Mouse (Mus musculus): ENCODE results near the gene Gigyf2. TPM values are rescaled to one million over a fixed set of nuclear protein-coding genes. Genes with fewer than 3 reads are reported as not detected.

Gene Gigyf2
- polyA plus RNA-seq, 1 experiment from 2014 or later, result 17.9 TPM

DNA sequence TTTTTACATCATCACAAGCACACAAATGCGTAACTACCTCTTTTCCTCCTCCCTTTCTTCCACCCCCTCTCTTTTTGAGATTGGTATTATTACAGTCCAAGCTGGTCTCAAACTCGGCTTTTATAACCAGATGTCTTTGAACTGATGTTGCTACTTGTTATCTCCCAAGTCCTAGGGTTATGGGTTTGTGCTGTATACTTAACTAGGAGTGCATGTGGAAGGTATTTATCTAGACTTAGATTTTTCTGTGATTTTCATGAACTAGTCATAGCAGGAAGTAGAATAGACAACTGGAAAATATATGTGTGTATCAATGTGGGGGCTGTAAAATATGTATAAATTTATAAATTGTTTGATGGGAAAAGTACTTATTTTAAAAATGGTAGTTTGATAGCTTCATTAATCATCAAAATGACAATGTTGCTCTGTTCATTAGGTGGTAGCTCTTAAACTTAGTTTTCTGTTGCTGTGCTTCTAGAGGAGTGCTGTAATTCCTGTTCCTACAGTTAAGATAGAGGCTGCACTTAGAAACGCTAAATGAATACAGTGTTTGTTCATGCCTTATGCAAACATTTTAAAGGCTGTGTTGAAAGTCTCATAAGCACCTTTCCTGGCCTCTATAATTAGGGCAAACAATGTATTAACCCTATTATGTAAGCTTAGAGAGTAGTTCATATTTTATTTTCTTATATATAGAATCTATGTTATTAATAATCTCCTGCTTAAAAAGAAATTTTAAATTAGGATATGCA lies 66.8 kb downstream of the Gigyf2 start:
- Histone ChIP-seq H3K4me1 (replicated peaks) (no peaks in the 10 kb centered on the region), H3K4me2 (no peak overlapping the region), H3K27ac (replicated peaks) (no peak overlapping the region), H3K9me3 (replicated peaks) (no peaks in the 10 kb centered on the region), H3K36me3 (replicated peaks) (peaks cover 19% of the 10 kb centered on the region), H3K27me3 (no peaks in the 10 kb centered on the region), H3K4me3 (replicated peaks) (no peak overlapping the region), H3K9ac (no peak overlapping the region)
- WGBS (ENCODE audit: insufficient replicate concordance), result 66% methylated on average over 3 of the region's 3 CpGs
- ATAC-seq (ENCODE audit: insufficient read depth), result no peak

DNA sequence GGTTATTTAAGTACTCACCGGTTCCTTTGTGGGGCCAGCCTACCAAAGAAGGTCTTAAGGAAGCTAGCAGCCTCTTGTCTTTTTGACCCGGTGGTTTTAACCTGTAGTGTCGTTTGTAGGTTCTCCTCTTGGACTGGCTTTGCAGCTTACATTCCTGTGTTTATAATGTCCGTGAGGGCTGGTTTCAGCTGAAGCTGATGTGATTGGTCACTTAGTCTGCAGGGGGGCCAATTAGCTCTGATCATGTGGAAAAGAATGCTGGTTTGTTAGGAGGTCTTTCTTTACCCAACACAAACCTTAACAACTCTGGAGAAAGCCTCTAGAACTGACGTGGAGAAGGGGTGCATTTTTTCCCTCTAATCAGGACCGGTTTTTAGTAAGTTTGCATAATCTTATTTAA lies 67.8 kb downstream of the Gigyf2 start, which contains the start of gene Kcnj13:
Gene Kcnj13, minus strand, starts transcription at position 136 of the 400 bp plus-strand sequence.
- ATAC-seq (ENCODE audit: insufficient read depth), result no peak
- no peak within 1 kb of the TSS for H3K27ac ChIP-seq (replicated peaks)
- peaks cover 13% of the 10 kb centered on the region for H3K36me3 ChIP-seq (replicated peaks)
- no peaks in the 10 kb centered on the region for H3K27me3 ChIP-seq
- no peak within 1 kb of the TSS for H3K4me2 ChIP-seq
- H3K9ac ChIP-seq, result no peak within 1 kb of the TSS
- no peaks in the 10 kb centered on the region for H3K4me1 ChIP-seq (replicated peaks)
- H3K9me3 ChIP-seq (replicated peaks), result no peaks in the 10 kb centered on the region
- no peak within 1 kb of the TSS for H3K4me3 ChIP-seq (replicated peaks)
- 67% methylated on average over 6 of the region's 6 CpGs for WGBS (ENCODE audit: insufficient replicate concordance)

DNA sequence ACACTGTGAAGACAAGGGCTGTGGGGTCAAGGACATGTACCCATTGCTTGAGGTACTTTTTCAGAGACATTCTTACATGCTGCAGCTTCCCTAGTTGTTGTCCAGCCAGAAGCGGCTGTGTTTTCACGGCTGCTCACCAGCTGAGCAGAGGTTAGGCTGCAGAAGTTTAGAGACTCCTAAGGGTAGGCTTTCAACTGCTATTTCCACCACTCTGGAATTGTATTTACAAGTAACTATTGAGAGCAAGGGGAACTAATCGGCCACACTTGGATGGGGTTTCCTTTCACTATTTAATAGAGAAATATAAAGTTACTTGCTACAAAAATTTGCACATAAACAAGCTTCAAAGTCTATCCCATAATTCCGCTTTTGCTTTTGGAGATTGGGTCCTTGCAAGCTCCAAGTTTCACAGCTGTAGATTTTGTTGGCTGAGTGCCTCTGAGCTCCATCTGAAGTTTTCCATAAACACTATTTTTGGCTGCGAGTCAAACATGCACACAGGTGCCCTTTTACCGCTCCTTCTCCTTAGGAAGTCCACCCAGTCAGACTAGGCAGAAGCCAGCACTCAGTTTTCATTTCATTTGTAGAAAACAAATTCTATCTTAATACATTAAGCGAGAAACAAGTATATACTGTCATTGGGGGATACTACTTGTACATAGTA lies 70.3 kb downstream of the Gigyf2 start:
- Histone ChIP-seq H3K4me3 (replicated peaks) (no peak overlapping the region), H3K9me3 (replicated peaks) (no peaks in the 10 kb centered on the region), H3K36me3 (replicated peaks) (peaks cover 8% of the 10 kb centered on the region), H3K27me3 (no peaks in the 10 kb centered on the region), H3K27ac (replicated peaks) (no peak overlapping the region), H3K4me1 (replicated peaks) (no peaks in the 10 kb centered on the region), H3K9ac (no peak overlapping the region), H3K4me2 (no peak overlapping the region)
- ATAC-seq (ENCODE audit: insufficient read depth), result no peak
- 82% methylated on average over 7 of the region's 7 CpGs for WGBS (ENCODE audit: insufficient replicate concordance)

DNA sequence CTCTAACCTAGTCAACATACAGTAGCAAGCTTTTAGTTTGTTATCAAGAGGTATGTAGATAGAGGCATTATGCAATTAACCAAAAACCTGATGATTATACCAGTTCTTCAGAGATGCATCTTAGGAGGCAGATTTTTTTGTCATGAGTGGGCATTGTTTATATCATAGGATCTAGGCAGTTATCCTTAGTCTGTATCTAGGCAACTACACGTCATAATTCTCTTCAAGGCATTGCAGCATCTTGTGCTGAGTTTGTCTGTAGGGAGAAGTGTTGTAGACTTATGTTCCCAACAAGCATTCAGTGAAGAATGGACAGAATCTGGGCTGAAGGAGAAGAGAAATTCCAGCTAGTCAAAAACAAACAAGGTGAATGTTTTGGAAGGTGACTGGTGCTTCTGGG lies 77.9 kb downstream of the Gigyf2 start:
- no peaks in the 10 kb centered on the region for H3K4me1 ChIP-seq (replicated peaks)
- peaks cover 52% of the 10 kb centered on the region for H3K36me3 ChIP-seq (replicated peaks)
- H3K9ac ChIP-seq, result no peak overlapping the region
- no peaks in the 10 kb centered on the region for H3K27me3 ChIP-seq
- no peak overlapping the region for H3K4me3 ChIP-seq (replicated peaks)
- no peak overlapping the region for H3K4me2 ChIP-seq
- no peak overlapping the region for H3K27ac ChIP-seq (replicated peaks)
- ATAC-seq (ENCODE audit: insufficient read depth), result no peak
- WGBS (ENCODE audit: insufficient replicate concordance), result 75% methylated on average over 1 of the region's 1 CpGs
- no peaks in the 10 kb centered on the region for H3K9me3 ChIP-seq (replicated peaks)

DNA sequence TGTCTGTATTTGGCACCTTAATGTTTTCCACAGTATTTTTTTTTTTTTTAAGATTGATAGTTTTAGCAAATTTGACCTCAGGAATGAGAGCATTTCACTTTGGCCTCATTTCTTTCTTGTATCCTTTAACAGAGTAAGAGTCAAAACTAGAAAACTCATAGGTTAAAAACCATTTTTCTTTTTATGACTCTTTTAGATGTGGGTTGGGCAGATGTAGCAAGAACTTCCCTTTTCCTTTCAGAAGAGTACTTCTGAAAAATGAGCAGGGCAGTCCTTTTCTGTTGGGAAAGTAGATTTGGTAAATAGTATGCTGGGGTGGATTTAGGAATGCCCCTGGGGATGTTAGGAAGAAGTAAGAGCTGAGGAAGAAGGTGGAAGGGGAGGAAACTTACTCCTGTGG lies 79.2 kb downstream of the Gigyf2 start:
- Histone ChIP-seq H3K9ac (no peak overlapping the region), H3K4me1 (replicated peaks) (no peaks in the 10 kb centered on the region), H3K36me3 (replicated peaks) (peaks cover 61% of the 10 kb centered on the region), H3K27me3 (no peaks in the 10 kb centered on the region), H3K4me2 (no peak overlapping the region), H3K4me3 (replicated peaks) (no peak overlapping the region), H3K9me3 (replicated peaks) (no peaks in the 10 kb centered on the region), H3K27ac (replicated peaks) (no peak overlapping the region)
- ATAC-seq (ENCODE audit: insufficient read depth), result no peak

DNA sequence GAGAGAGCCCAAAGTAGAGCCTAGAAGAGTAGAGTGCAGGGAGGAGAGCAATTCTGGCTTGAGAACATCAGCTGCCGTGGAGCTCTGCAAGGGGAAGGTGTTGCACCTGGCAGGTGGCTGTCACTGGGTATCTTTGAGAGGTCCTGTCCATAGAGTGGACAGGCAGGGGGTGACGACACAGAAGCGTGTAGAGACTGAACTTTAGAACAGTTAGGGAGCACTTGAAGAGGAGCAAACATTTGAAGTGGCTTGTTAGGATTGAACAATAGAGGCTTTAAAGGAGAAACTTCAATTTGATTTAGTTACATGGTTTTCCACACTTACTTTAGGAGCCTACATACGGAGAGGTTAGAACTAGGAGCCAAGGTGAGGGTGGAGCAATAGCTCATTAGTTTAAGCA lies 82.6 kb downstream of the Gigyf2 start:
- H3K36me3 ChIP-seq (replicated peaks), result peaks cover 82% of the 10 kb centered on the region
- 87% methylated on average over 4 of the region's 4 CpGs for WGBS (ENCODE audit: insufficient replicate concordance)
- no peak overlapping the region for H3K4me2 ChIP-seq
- no peaks in the 10 kb centered on the region for H3K4me1 ChIP-seq (replicated peaks)
- H3K9me3 ChIP-seq (replicated peaks), result no peaks in the 10 kb centered on the region
- no peaks in the 10 kb centered on the region for H3K27me3 ChIP-seq
- no peak overlapping the region for H3K27ac ChIP-seq (replicated peaks)
- no peak overlapping the region for H3K9ac ChIP-seq
- ATAC-seq (ENCODE audit: insufficient read depth), result no peak
- H3K4me3 ChIP-seq (replicated peaks), result no peak overlapping the region

DNA sequence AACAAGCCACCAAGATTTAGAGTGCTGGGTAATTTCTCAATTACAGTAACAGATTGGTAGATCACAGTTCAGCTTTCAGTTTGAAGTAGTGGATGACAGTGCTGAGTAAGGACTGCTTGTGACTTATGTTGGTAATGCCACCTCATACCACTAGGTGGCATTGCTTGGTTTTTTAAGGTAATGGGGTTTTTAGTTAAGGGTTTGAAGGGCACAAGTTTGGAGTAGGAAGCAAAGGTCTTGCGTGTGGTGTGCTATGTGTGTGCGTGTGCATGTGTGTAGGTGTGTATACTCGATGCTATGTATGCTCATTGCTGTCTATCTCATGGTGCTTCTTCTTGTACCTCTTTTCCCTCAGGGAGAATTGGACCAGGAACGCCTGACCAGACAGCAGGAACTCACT lies 91.9 kb downstream of the Gigyf2 start:
- Histone ChIP-seq H3K27ac (replicated peaks) (no peak overlapping the region), H3K36me3 (replicated peaks) (peaks cover 49% of the 10 kb centered on the region)
- WGBS (ENCODE audit: insufficient replicate concordance), result 71% methylated on average over 4 of the region's 4 CpGs

DNA sequence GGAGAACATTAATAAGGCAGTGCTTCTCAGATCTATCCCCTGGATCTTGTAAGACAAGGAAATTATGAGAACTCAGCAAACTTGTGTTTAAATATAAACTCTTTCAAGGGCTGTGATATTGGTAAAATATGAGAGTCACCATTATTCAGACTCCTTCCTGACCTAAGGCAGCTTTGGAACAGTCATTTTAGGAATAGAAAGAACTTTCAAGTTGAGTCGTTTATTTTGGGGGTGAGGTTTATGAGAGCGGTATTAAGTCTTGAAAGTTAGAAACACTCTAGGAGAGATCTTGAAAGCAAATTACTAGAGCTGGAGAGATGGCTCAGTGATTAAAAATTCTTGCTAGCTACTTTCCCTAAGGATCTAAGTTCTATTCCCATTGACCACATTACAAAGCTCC lies 108.3 kb downstream of the Gigyf2 start:
- no peaks in the 10 kb centered on the region for H3K4me1 ChIP-seq (replicated peaks)
- H3K27ac ChIP-seq (replicated peaks), result no peak overlapping the region
- H3K36me3 ChIP-seq (replicated peaks), result peaks cover 77% of the 10 kb centered on the region
- no peaks in the 10 kb centered on the region for H3K9me3 ChIP-seq (replicated peaks)
- 80% methylated on average over 2 of the region's 2 CpGs for WGBS (ENCODE audit: insufficient replicate concordance)
- no peaks in the 10 kb centered on the region for H3K27me3 ChIP-seq
- no peak for ATAC-seq (ENCODE audit: insufficient read depth)
- no peak overlapping the region for H3K9ac ChIP-seq
- H3K4me3 ChIP-seq (replicated peaks), result no peak overlapping the region
- H3K4me2 ChIP-seq, result no peak overlapping the region

More for the DNA sequence above, 91.9 kb downstream of the Gigyf2 start:
- Histone ChIP-seq H3K4me1 (replicated peaks) (no peaks in the 10 kb centered on the region), H3K27me3 (no peaks in the 10 kb centered on the region), H3K4me3 (replicated peaks) (no peak overlapping the region), H3K9me3 (replicated peaks) (no peaks in the 10 kb centered on the region), H3K4me2 (no peak overlapping the region), H3K9ac (no peak overlapping the region)
- no peak for ATAC-seq (ENCODE audit: insufficient read depth)

DNA sequence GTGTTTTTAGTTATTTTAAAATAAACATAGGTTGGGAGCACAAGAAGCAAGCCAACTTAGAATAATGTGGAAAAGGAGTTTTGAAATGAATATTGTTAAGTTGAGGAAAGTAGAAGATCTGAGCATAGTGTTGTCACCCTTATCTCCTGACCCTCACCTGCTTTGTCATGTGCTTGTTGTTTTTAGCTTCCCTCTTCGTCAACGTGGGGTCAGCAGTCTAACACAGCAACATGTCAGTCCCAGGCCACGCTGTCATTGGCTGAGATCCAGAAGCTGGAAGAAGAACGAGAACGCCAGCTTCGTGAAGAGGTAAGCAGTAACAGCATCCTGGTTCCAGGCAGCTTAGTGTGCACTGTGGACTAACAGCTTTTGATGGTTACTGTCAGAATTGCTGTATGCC lies 109.8 kb downstream of the Gigyf2 start:
- 75% methylated on average over 6 of the region's 6 CpGs for WGBS (ENCODE audit: insufficient replicate concordance)
- no peak overlapping the region for H3K4me3 ChIP-seq (replicated peaks)
- no peaks in the 10 kb centered on the region for H3K27me3 ChIP-seq
- ATAC-seq (ENCODE audit: insufficient read depth), result no peak
- no peaks in the 10 kb centered on the region for H3K4me1 ChIP-seq (replicated peaks)
- H3K27ac ChIP-seq (replicated peaks), result no peak overlapping the region
- peaks cover 77% of the 10 kb centered on the region for H3K36me3 ChIP-seq (replicated peaks)
- no peak overlapping the region for H3K4me2 ChIP-seq
- no peaks in the 10 kb centered on the region for H3K9me3 ChIP-seq (replicated peaks)
- no peak overlapping the region for H3K9ac ChIP-seq

DNA sequence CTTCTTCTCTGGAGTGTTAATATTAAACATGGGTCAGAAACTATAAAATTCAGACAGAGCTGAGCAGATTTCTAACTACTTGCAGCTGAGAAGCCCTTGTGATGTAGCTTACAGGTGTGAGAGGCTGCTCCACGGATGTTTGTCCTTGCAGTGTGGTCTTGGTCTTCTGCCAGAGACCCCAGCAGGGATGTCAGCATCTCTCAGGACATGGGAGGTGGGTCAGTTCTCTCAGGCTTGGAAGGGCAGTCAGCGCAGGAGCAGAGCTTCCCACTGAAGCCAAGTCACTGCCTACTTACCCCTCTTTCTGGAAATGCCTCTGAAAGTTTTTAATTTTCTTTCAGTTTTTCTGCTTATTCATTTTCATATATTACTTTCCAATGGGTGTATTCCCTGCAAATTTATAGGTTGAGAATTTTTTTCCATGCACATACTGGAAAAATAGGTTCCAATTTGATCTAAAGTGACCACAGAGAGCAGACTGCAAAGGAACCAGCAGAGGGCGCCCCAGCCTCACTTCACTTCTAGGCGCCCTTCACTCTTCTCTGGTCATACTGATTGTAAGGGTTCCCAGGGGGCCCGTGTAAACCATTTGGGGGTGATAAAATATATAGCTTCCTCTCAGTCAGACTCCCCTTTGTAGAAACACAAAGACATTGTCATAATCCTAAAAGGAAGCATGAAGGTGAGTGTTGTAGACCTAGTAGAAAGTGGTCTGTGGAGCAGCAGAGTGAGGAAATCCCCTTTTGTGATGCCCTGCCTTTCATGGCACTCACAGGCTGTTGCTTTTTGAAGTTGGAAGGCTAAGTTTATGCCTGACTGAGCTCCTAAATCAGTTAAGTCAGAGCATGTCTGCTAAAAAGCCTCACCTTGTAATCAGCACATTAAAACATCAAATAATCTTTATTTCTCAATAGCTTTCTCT lies 120.6 kb downstream of the Gigyf2 start:
- H3K27me3 ChIP-seq, result no peaks in the 10 kb centered on the region
- no peaks in the 10 kb centered on the region for H3K4me1 ChIP-seq (replicated peaks)
- H3K4me3 ChIP-seq (replicated peaks), result no peak overlapping the region
- peaks cover 80% of the 10 kb centered on the region for H3K36me3 ChIP-seq (replicated peaks)
- no peaks in the 10 kb centered on the region for H3K9me3 ChIP-seq (replicated peaks)
- no peak overlapping the region for H3K9ac ChIP-seq
- no peak overlapping the region for H3K4me2 ChIP-seq
- no peak overlapping the region for H3K27ac ChIP-seq (replicated peaks)
- WGBS (ENCODE audit: insufficient replicate concordance), result 32% methylated on average over 5 of the region's 5 CpGs
- ATAC-seq (ENCODE audit: insufficient read depth), result no peak

DNA sequence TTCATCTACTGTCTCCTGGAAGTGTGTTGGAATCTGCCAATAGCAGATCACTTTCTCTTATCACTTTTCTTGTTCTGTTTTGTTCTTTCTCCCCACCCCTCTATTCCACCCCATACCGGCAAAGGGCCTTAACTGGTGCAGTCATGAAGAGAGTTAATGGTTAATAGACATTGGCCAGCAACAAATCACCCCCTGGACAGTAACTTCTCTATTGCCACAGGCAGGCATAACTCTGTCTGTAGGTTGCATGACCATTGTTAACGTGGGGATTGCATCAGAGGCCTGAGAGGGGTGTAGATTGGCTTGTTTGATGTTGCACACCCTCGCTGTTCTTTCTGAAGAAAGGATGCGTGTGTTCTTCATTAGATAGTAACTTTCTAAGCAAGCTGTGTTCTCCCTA lies 122.6 kb downstream of the Gigyf2 start:
- 60% methylated on average over 4 of the region's 4 CpGs for WGBS (ENCODE audit: insufficient replicate concordance)
- no peak for ATAC-seq (ENCODE audit: insufficient read depth)
- Histone ChIP-seq H3K27ac (replicated peaks) (no peak overlapping the region), H3K4me2 (no peak overlapping the region), H3K4me1 (replicated peaks) (no peaks in the 10 kb centered on the region), H3K4me3 (replicated peaks) (no peak overlapping the region), H3K9ac (no peak overlapping the region), H3K9me3 (replicated peaks) (no peaks in the 10 kb centered on the region), H3K27me3 (no peaks in the 10 kb centered on the region), H3K36me3 (replicated peaks) (peaks cover 62% of the 10 kb centered on the region)
